ENCODE assay signal across 11 mouse cellular contexts in genomic region chr11:101459716-101460115, GRCm38 (mm10). TPM values are rescaled to one million over a fixed set of nuclear protein-coding genes. Genes with fewer than 3 reads are reported as not detected.
DNase-seq lines count a peak whose midpoint lies in the region; ATAC-seq and TF ChIP-seq lines count a peak whose summit lies in the region.
"Had no signal": no experiment of that assay in that cellular context is flagged by ENCODE, and none has a peak within 500 bp of the region (broad histone marks: within the 10 kb centered on the region; RNA-seq: fewer than 3 reads in every experiment).

No protein-coding gene starts in this region.

- DNase-seq in hindbrain, embryonic 10.5 days (ENCODE audit: low spot score) = no peak
- DNase-seq in hindbrain, postnatal 0 days (ENCODE audit: low spot score) = no peak
- DNase-seq in ES-E14 (ENCODE audit: low read depth, low spot score) (no peak), adipocyte (ENCODE audit: low spot score) (no peak)
- no peak for DNase-seq in embryonic facial prominence, embryonic 11.5 days (ENCODE audit: low spot score)
- no peak for DNase-seq in liver, postnatal 0 days
- DNase-seq in spleen, adult 18-20 months = no peak
- DNase-seq: cerebellum, adult 2 months; forebrain, postnatal 0 days; layer of hippocampus, postnatal 36 days had no signal

- TF ChIP-seq EP300 in liver, postnatal 0 days (IDR thresholded peaks at IDR 0.05; ENCODE audit: low read depth) = no peak

- H3K9ac ChIP-seq in hindbrain, postnatal 0 days (replicated peaks; ENCODE audit: low read length) = no peak overlapping the region
- peak overlapping the region; percentile 62 for H3K9ac ChIP-seq in ES-E14 (ENCODE audit: insufficient read depth, low read depth, low read length, poor library complexity, severe bottlenecking)
- no peak overlapping the region; the same call in 1 of the 2 replicates for H3K9ac ChIP-seq in embryonic facial prominence, embryonic 11.5 days (replicated peaks; ENCODE audit: low read length)
- no peak overlapping the region for H3K9ac ChIP-seq in liver, postnatal 0 days (replicated peaks)
- H3K9ac ChIP-seq: forebrain, postnatal 0 days; liver, embryonic 14.5 days had no signal

- 35% methylated on average over 6 of the region's 6 CpGs for WGBS in hindbrain, embryonic 10.5 days
- 38% methylated on average over 5 of the region's 6 CpGs for WGBS in hindbrain, postnatal 0 days
- WGBS in embryonic facial prominence, embryonic 11.5 days = 25% methylated on average over 6 of the region's 6 CpGs
- WGBS in liver, postnatal 0 days (ENCODE audit: insufficient replicate concordance) = 67% methylated on average over 6 of the region's 6 CpGs

- no peak for ATAC-seq in hindbrain, postnatal 0 days
- ATAC-seq in embryonic facial prominence, embryonic 11.5 days (replicated peaks; ENCODE audit: insufficient number of reproducible peaks, low FRiP score, low TSS enrichment, low read depth) = 0 out of 2 replicates have a peak, but pooled peaks have one; percentile 35
- ATAC-seq in liver, postnatal 0 days = peak; percentile 48
- ATAC-seq: forebrain, postnatal 0 days had no signal

- H3K4me1 ChIP-seq in hindbrain, embryonic 10.5 days (replicated peaks) = peaks cover 63% of the 10 kb centered on the region
- peaks cover 19% of the 10 kb centered on the region for H3K4me1 ChIP-seq in hindbrain, postnatal 0 days (ENCODE audit: insufficient read depth, low read length)
- peaks cover 9 to 39% of the 10 kb centered on the region in 2 experiments; a peak in 3 of 4 replicates for H3K4me1 ChIP-seq in ES-E14 (ENCODE audit: control insufficient read depth in 2 of 2, insufficient read depth in 2 of 2, low read length in 2 of 2, poor library complexity in 1 of 2)
- peaks cover 13% of the 10 kb centered on the region; the same call in 1 of the 2 replicates for H3K4me1 ChIP-seq in embryonic facial prominence, embryonic 11.5 days (ENCODE audit: control insufficient read depth, insufficient read depth, low read length)
- H3K4me1 ChIP-seq in liver, postnatal 0 days (ENCODE audit: insufficient read depth) = peaks cover 18% of the 10 kb centered on the region

- H3K27me3 ChIP-seq in hindbrain, embryonic 10.5 days (ENCODE audit: insufficient read depth, poor library complexity, severe bottlenecking) = no peaks in the 10 kb centered on the region
- H3K27me3 ChIP-seq in hindbrain, postnatal 0 days (ENCODE audit: insufficient read depth, low read length) = no peaks in the 10 kb centered on the region
- no peaks in the 10 kb centered on the region for H3K27me3 ChIP-seq in embryonic facial prominence, embryonic 11.5 days (ENCODE audit: control insufficient read depth, insufficient read depth, low read length)
- H3K27me3 ChIP-seq in liver, postnatal 0 days (ENCODE audit: insufficient read depth, low read length) = 0 out of 2 replicates have a peak, but pooled peaks cover under 1% of the 10 kb centered on the region

- no peak for TF ChIP-seq CTCF in hindbrain, postnatal 0 days (IDR thresholded peaks at IDR 0.05; ENCODE audit: low read depth)
- no peak for TF ChIP-seq CTCF in liver, postnatal 0 days (IDR thresholded peaks at IDR 0.05; ENCODE audit: low read depth)

- peaks cover 61% of the 10 kb centered on the region for H3K36me3 ChIP-seq in hindbrain, embryonic 10.5 days
- peaks cover 47% of the 10 kb centered on the region for H3K36me3 ChIP-seq in hindbrain, postnatal 0 days (ENCODE audit: insufficient read depth, low read length)
- H3K36me3 ChIP-seq in ES-E14 (ENCODE audit: control insufficient read depth, insufficient read depth, low read length, poor library complexity, severe bottlenecking) = peaks cover 23% of the 10 kb centered on the region
- H3K36me3 ChIP-seq in embryonic facial prominence, embryonic 11.5 days (replicated peaks; ENCODE audit: control insufficient read depth, insufficient read depth, low read depth, low read length) = no peaks in the 10 kb centered on the region
- peaks cover 24% of the 10 kb centered on the region for H3K36me3 ChIP-seq in liver, postnatal 0 days (replicated peaks; ENCODE audit: insufficient read depth, low read length)

- no peaks in the 10 kb centered on the region for H3K9me3 ChIP-seq in hindbrain, embryonic 10.5 days
- H3K9me3 ChIP-seq in hindbrain, postnatal 0 days (ENCODE audit: low read length) = no peaks in the 10 kb centered on the region
- no peaks in the 10 kb centered on the region for H3K9me3 ChIP-seq in ES-E14 (ENCODE audit: control insufficient read depth, insufficient read depth, low read depth, low read length)
- H3K9me3 ChIP-seq in embryonic facial prominence, embryonic 11.5 days (replicated peaks; ENCODE audit: control insufficient read depth, low read length) = no peaks in the 10 kb centered on the region
- H3K9me3 ChIP-seq in liver, postnatal 0 days (ENCODE audit: low read length) = no peaks in the 10 kb centered on the region

- peak overlapping the region; percentile 66; the same call in 1 of the 2 replicates for H3K27ac ChIP-seq in hindbrain, embryonic 10.5 days
- H3K27ac ChIP-seq in hindbrain, postnatal 0 days = no peak overlapping the region
- peak overlapping the region; percentile 59; the same call in 1 of the 2 replicates for H3K27ac ChIP-seq in ES-E14 (ENCODE audit: insufficient read depth, low read depth, low read length, poor library complexity, severe bottlenecking)
- no peak overlapping the region for H3K27ac ChIP-seq in embryonic facial prominence, embryonic 11.5 days (replicated peaks; ENCODE audit: low read depth, low read length)
- H3K27ac ChIP-seq in liver, postnatal 0 days (ENCODE audit: low read depth) = no peak overlapping the region
- H3K27ac ChIP-seq: liver, embryonic 14.5 days had no signal

- no peak overlapping the region for H3K4me2 ChIP-seq in hindbrain, postnatal 0 days (ENCODE audit: low read depth, low read length)
- H3K4me2 ChIP-seq in embryonic facial prominence, embryonic 11.5 days (ENCODE audit: low read depth, low read length) = no peak overlapping the region
- H3K4me2 ChIP-seq in liver, postnatal 0 days (ENCODE audit: low read depth, low read length) = no peak overlapping the region

- in situ Hi-C loops in ES-E14 (cut with MboI; ENCODE audit: low sequenced_read_pairs in 2 of 2, unreplicated experiment in 2 of 2) = no loop called here

- no peak overlapping the region for H3K4me3 ChIP-seq in hindbrain, embryonic 10.5 days
- H3K4me3 ChIP-seq in hindbrain, postnatal 0 days (ENCODE audit: low read length) = no peak overlapping the region
- peak overlapping the region; percentile 17 to 31; a peak in 1 of 4 replicates for H3K4me3 ChIP-seq in ES-E14 (ENCODE audit: insufficient read depth in 1 of 2, low read depth in 1 of 2, low read length in 2 of 2, poor library complexity in 1 of 2, severe bottlenecking in 1 of 2)
- no peak overlapping the region; the same call in 1 of the 2 replicates for H3K4me3 ChIP-seq in embryonic facial prominence, embryonic 11.5 days (ENCODE audit: low read depth, low read length)
- H3K4me3 ChIP-seq in liver, postnatal 0 days (ENCODE audit: low read depth, low read length) = no peak overlapping the region

TF ChIP-seq in ES-E14, 5 proteins besides CTCF, POLR2A, EP300 and RAD21 (continues in another document):
- TF ChIP-seq ZNF384 (IDR thresholded peaks at IDR 0.05; ENCODE audit: low read depth, low read length) (no peak), MAFK (IDR thresholded peaks at IDR 0.05; ENCODE audit: insufficient read depth, low read depth, low read length) (no peak), CHD2 (IDR thresholded peaks at IDR 0.05; ENCODE audit: low read depth, low read length) (no peak)

RNA-seq across cellular contexts. Expression of gene Rnd2, which starts 5.1 kb away (rescaled TPM):
- 97.9 and 208 TPM in 2 replicates for polyA plus RNA-seq in hindbrain, embryonic 10.5 days (2016; fragmentation: Nextera tagmentation; extraction: Ambion mirVana)
- 103 and 140 TPM in 2 replicates for total RNA-seq in hindbrain, postnatal 0 days (2014; rRNA removed)
- polyA plus RNA-seq in hindbrain, postnatal 0 days (2015; fragmentation: Nextera tagmentation; extraction: Ambion mirVana) = 143 and 154 TPM in 2 replicates
- total RNA-seq in ES-E14 (2012; rRNA removed) = 8.9 and 10.4 TPM in 2 replicates
- polyA plus RNA-seq in embryonic facial prominence, embryonic 11.5 days (2014; fragmentation: Nextera tagmentation; extraction: Ambion mirVana) = 9.4 and 10.2 TPM in 2 replicates
- 1.9 and 2.0 TPM in 2 replicates for polyA plus RNA-seq in liver, postnatal 0 days (2015; fragmentation: Nextera tagmentation; extraction: Ambion mirVana)

RNA-seq across cellular contexts. Expression of gene Vat1, which starts 6.3 kb away (rescaled TPM):
- polyA plus RNA-seq in hindbrain, embryonic 10.5 days (2016; fragmentation: Nextera tagmentation; extraction: Ambion mirVana) = 61.1 and 108 TPM in 2 replicates
- 290 and 295 TPM in 2 replicates for total RNA-seq in hindbrain, postnatal 0 days (2014; rRNA removed)
- 106 and 114 TPM in 2 replicates for polyA plus RNA-seq in hindbrain, postnatal 0 days (2015; fragmentation: Nextera tagmentation; extraction: Ambion mirVana)
- 41.9 and 57.5 TPM in 2 replicates for total RNA-seq in ES-E14 (2012; rRNA removed)
- 20.9 and 24.6 TPM in 2 replicates for polyA plus RNA-seq in embryonic facial prominence, embryonic 11.5 days (2014; fragmentation: Nextera tagmentation; extraction: Ambion mirVana)
- polyA plus RNA-seq in liver, postnatal 0 days (2015; fragmentation: Nextera tagmentation; extraction: Ambion mirVana) = 8.3 and 8.4 TPM in 2 replicates

RNA-seq across cellular contexts. Expression of gene Ifi35, which starts 11.5 kb away (rescaled TPM):
- 3.5 and 3.6 TPM in 2 replicates for polyA plus RNA-seq in hindbrain, embryonic 10.5 days (2016; fragmentation: Nextera tagmentation; extraction: Ambion mirVana)
- total RNA-seq in hindbrain, postnatal 0 days (2014; rRNA removed) = 3.9 and 4.2 TPM in 2 replicates
- polyA plus RNA-seq in hindbrain, postnatal 0 days (2015; fragmentation: Nextera tagmentation; extraction: Ambion mirVana) = 5.3 and 5.8 TPM in 2 replicates
- total RNA-seq in ES-E14 (2012; rRNA removed) = 5.0 and 9.1 TPM in 2 replicates
- 2.4 and 2.7 TPM in 2 replicates for polyA plus RNA-seq in embryonic facial prominence, embryonic 11.5 days (2014; fragmentation: Nextera tagmentation; extraction: Ambion mirVana)
- 27.2 and 28.2 TPM in 2 replicates for polyA plus RNA-seq in liver, postnatal 0 days (2015; fragmentation: Nextera tagmentation; extraction: Ambion mirVana)

RNA-seq across cellular contexts. Expression of gene Rpl27, which starts 17.6 kb away (rescaled TPM):
- polyA plus RNA-seq in hindbrain, embryonic 10.5 days (2016; fragmentation: Nextera tagmentation; extraction: Ambion mirVana) = 414 and 455 TPM in 2 replicates
- 535 and 538 TPM in 2 replicates for total RNA-seq in hindbrain, postnatal 0 days (2014; rRNA removed)
- 276 and 282 TPM in 2 replicates for polyA plus RNA-seq in hindbrain, postnatal 0 days (2015; fragmentation: Nextera tagmentation; extraction: Ambion mirVana)
- total RNA-seq in ES-E14 (2012; rRNA removed) = 1,298 and 1,307 TPM in 2 replicates
- 432 and 435 TPM in 2 replicates for polyA plus RNA-seq in embryonic facial prominence, embryonic 11.5 days (2014; fragmentation: Nextera tagmentation; extraction: Ambion mirVana)
- polyA plus RNA-seq in liver, postnatal 0 days (2015; fragmentation: Nextera tagmentation; extraction: Ambion mirVana) = 205 and 213 TPM in 2 replicates

RNA-seq across cellular contexts. Expression of gene Ptges3l, which starts 34.6 kb away (rescaled TPM):
- 4.0 and 4.5 TPM in 2 replicates for polyA plus RNA-seq in hindbrain, embryonic 10.5 days (2016; fragmentation: Nextera tagmentation; extraction: Ambion mirVana)
- total RNA-seq in hindbrain, postnatal 0 days (2014; rRNA removed) = 0.31 and 0.58 TPM in 2 replicates
- 3.8 and 4.6 TPM in 2 replicates for polyA plus RNA-seq in hindbrain, postnatal 0 days (2015; fragmentation: Nextera tagmentation; extraction: Ambion mirVana)
- 3.2 and 3.4 TPM in 2 replicates for total RNA-seq in ES-E14 (2012; rRNA removed)
- 3.5 and 3.9 TPM in 2 replicates for polyA plus RNA-seq in embryonic facial prominence, embryonic 11.5 days (2014; fragmentation: Nextera tagmentation; extraction: Ambion mirVana)
- polyA plus RNA-seq in liver, postnatal 0 days (2015; fragmentation: Nextera tagmentation; extraction: Ambion mirVana) = 0.65 and 1.0 TPM in 2 replicates

Comparison
In these comparisons a context has a peak if more than half of its experiments do, and no peak if none do; other contexts are left out.
1. H3K27ac ChIP-seq: peak in hindbrain, embryonic 10.5 days (single experiment) and ES-E14 (single experiment); none in hindbrain, postnatal 0 days (single experiment), embryonic facial prominence, embryonic 11.5 days (single experiment) and liver, postnatal 0 days (single experiment).
2. H3K4me3 ChIP-seq: peak in ES-E14 (2 of 2); none in hindbrain, embryonic 10.5 days (single experiment), hindbrain, postnatal 0 days (single experiment), embryonic facial prominence, embryonic 11.5 days (single experiment) and liver, postnatal 0 days (single experiment).